Mouse (Mus musculus) thymus, adult 2 months (tissue): Measurements from ENCODE around the gene Rsbn1l.

ENCODE experiments used
- CTCF ChIP-seq: fragments of 200-500 bp; IDR thresholded peaks from 2 replicates; pipeline ENCODE4 v1.5.1; 2012; ENCODE audit warnings: mild to moderate bottlenecking, control low read depth, low read length, moderate library complexity, borderline replicate concordance; ENCODE audit not compliant: control insufficient read depth, poor library complexity, insufficient read depth; ENCODE audit errors: extremely low read depth
- POLR2A ChIP-seq: fragments of 200-500 bp; IDR thresholded peaks from 2 replicates; pipeline ENCODE4 v1.6.1; 2012; ENCODE audit warnings: mild to moderate bottlenecking, low read length, control low read depth, moderate library complexity; ENCODE audit not compliant: control insufficient read depth, poor library complexity, insufficient read depth; ENCODE audit errors: extremely low read depth

- no peak for TF ChIP-seq POLR2A
- TF ChIP-seq CTCF = no peak
Measured at GRCm38 (mm10) chr5:20924608-20925007, 31.6 kb downstream of the Rsbn1l start.
